34 mouse cellular contexts compared by ENCODE assay signal in the genomic region with DNA sequence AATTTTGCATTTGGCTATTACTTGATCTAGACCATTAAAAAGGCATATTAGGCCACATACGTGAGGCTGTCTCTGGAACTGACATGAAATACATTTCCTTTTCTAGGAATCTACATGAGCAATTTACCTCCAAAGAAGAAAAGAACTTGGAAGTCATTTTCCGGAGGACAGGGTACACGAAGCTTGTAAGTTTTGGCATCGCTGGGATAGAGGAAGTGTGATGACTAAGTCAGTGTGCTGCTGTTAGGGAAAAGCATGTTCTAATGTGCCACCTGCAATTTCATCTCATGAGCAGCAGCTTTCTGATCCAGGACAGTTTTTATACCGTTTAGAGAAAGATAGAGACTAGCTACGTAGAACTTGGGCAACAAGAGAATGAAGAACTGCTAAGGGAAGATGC.
"Had no signal": no experiment of that assay in that cellular context is flagged by ENCODE, and none has a peak within 500 bp of the region (broad histone marks: within the 10 kb centered on the region; RNA-seq: fewer than 3 reads in every experiment).

No protein-coding gene starts in this region.

- H3K9me3 ChIP-seq: heart, embryonic 12.5 days; heart, embryonic 13.5 days; heart, embryonic 15.5 days; hindbrain, embryonic 10.5 days; hindbrain, embryonic 12.5 days; hindbrain, embryonic 13.5 days; hindbrain, embryonic 15.5 days; intestine, embryonic 15.5 days; kidney, embryonic 15.5 days had no signal

- ATAC-seq: hindbrain, embryonic 16.5 days; hindbrain, postnatal 0 days; intestine, embryonic 15.5 days; intestine, embryonic 16.5 days; intestine, postnatal 0 days had no signal

- H3K27ac ChIP-seq: heart, embryonic 13.5 days; heart, embryonic 15.5 days; hindbrain, embryonic 10.5 days; hindbrain, embryonic 12.5 days; hindbrain, embryonic 13.5 days; hindbrain, embryonic 14.5 days; hindbrain, embryonic 15.5 days; hindbrain, postnatal 0 days; intestine, embryonic 15.5 days; kidney, embryonic 15.5 days; kidney, postnatal 0 days; layer of hippocampus, adult 2 months; left cerebral cortex, adult 2 months had no signal

- H3K36me3 ChIP-seq: heart, embryonic 12.5 days; heart, embryonic 13.5 days; heart, embryonic 15.5 days; hindbrain, embryonic 10.5 days; hindbrain, embryonic 12.5 days; hindbrain, embryonic 13.5 days; hindbrain, embryonic 15.5 days; intestine, embryonic 15.5 days; kidney, embryonic 15.5 days had no signal

- H3K4me2 ChIP-seq: heart, embryonic 11.5 days; heart, embryonic 12.5 days; heart, embryonic 13.5 days; heart, embryonic 15.5 days; hindbrain, embryonic 12.5 days; hindbrain, embryonic 13.5 days; hindbrain, embryonic 14.5 days; hindbrain, embryonic 15.5 days; intestine, embryonic 15.5 days; kidney, embryonic 15.5 days had no signal

- H3K27me3 ChIP-seq: heart, embryonic 12.5 days; heart, embryonic 13.5 days; heart, embryonic 15.5 days; hindbrain, embryonic 12.5 days; hindbrain, embryonic 15.5 days; intestine, embryonic 15.5 days; kidney, embryonic 15.5 days had no signal

- H3K4me1 ChIP-seq: hindbrain, embryonic 13.5 days had no signal

- H3K9ac ChIP-seq: heart, embryonic 12.5 days; heart, embryonic 13.5 days; heart, embryonic 15.5 days; hindbrain, embryonic 12.5 days; hindbrain, embryonic 13.5 days; hindbrain, embryonic 14.5 days; hindbrain, embryonic 15.5 days; intestine, embryonic 15.5 days; kidney, embryonic 15.5 days had no signal

- DNase-seq: heart, postnatal 10 days; heart, postnatal 14 days; heart, postnatal 36 days; heart, postnatal 4 days; kidney, adult 11 months; kidney, adult 18-20 months; kidney, adult 2 months; kidney, adult 8-10 months; kidney, adult 9 months; kidney, postnatal 10 days; kidney, postnatal 14 days; kidney, postnatal 25 days; kidney, postnatal 36 days; kidney, postnatal 4 days; layer of hippocampus, adult 9-11 months; layer of hippocampus, postnatal 36 days had no signal

- H3K4me3 ChIP-seq: heart, embryonic 12.5 days; heart, embryonic 13.5 days; heart, embryonic 15.5 days; hindbrain, embryonic 10.5 days; hindbrain, embryonic 12.5 days; hindbrain, embryonic 13.5 days; hindbrain, embryonic 15.5 days; intestine, embryonic 15.5 days; kidney, embryonic 15.5 days; layer of hippocampus, adult 2 months; left cerebral cortex, adult 2 months had no signal
